Mouse (Mus musculus) liver, adult 2 months (tissue): ENCODE results near the gene Gm9970.

ENCODE experiments used
- CTCF ChIP-seq: fragments of 200-500 bp; IDR thresholded peaks from 2 replicates; pipeline ENCODE4 v1.5.1; 2011; ENCODE audit warnings: low read depth, low read length, control low read depth
- POLR2A ChIP-seq: fragments of 200-500 bp; IDR thresholded peaks from 2 replicates; pipeline ENCODE4 v1.6.1; 2011; ENCODE audit warnings: low read length, control low read depth; ENCODE audit not compliant: insufficient read depth; ENCODE audit errors: extremely low read depth

DNA sequence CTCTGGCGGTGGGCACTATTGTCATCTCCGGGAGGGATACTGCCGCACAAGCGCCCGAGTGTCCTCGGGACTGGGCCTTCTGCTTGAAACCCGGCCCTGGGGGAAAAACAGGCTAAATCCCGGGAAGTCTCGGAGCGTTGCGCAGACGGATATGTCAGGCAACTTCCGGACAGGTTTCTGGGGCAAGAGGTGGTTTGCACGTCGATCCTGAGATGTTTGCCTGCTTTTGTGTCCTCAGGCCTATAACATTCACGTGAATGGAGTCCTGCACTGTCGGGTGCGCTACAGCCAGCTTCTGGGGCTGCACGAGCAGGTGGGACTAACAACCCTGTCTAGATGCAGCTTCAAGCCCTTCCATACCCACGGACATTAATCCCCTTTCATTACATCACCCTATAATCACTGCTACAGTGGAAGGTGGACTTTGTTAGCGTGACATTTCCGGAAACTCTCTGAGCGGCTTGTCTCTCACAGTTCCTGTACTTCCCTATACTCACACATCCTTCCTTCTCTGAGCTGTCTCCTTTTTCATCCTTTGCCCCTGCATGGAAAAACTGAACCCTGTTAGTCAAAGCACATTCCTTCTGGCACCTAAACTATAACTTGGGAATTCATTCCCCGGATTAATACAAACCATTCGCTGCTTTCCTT, 47.3 kb downstream of the Gm9970 start:
- no peak for TF ChIP-seq POLR2A
- TF ChIP-seq CTCF: no peak
